9 mouse cellular contexts compared by ENCODE assay signal in the genomic region with DNA sequence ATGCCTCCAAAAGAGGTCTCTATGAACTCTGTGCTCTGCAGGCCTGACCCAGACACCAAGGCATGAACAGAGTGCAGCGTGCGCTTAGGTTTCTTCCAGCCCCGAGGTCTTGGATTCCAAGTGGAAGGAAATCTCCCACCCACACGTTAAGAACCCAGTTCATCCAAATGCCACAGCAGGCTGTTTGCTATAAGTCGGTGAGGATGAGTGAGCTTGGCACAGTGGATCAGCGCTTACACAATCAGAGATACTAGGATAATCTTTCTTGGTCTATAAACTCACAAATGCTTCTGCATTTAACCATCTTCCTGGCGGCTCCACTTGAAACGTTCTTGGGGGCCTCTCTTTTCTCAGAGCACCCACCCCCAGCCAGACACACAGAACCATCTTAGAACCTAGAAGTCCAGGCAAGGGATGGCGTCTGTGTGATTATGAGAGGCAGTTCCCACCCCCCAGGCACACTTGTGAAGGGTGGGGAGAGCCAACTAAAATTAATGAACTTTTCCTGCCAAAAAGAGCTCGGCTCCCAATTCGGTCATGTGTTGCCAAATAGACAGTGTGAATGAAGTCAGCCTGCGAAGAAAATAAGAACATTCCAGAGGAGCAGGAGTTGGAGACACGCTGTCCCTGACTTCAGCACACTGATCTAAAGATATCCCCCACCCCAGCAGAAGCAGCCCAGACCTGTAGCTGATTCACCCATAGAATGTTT.
A peak's percentile ranks its signal among the peaks of the same experiment; 100 is the strongest.
DNase-seq lines count a peak whose midpoint lies in the region; ATAC-seq lines count a peak whose summit lies in the region.
"Had no signal": no experiment of that assay in that cellular context is flagged by ENCODE, and none has a peak within 500 bp of the region (broad histone marks: within the 10 kb centered on the region; RNA-seq: fewer than 3 reads in every experiment).

No protein-coding gene starts in this region.

- peak; percentile 69 for DNase-seq in layer of hippocampus, adult 11-12 months (ENCODE audit: low spot score)
- DNase-seq in layer of hippocampus, postnatal 25 days (ENCODE audit: extremely low spot score in 1 of 2, low spot score in 1 of 2): no peak
- DNase-seq in brain, embryonic 18.5 days (ENCODE audit: low read depth, low spot score): peak; percentile 70
- DNase-seq in frontal cortex, postnatal 36 days (ENCODE audit: low spot score in 2 of 2): peak; percentile 64 to 68
- peak; percentile 51 for DNase-seq in lung, postnatal 25 days (ENCODE audit: low spot score)
- DNase-seq in thymus, postnatal 4 days: no peak

- H3K27ac ChIP-seq in liver, embryonic 12.5 days: no peak overlapping the region
- H3K27ac ChIP-seq: limb, embryonic 13.5 days had no signal

- ATAC-seq in liver, embryonic 12.5 days: no peak

- H3K36me3 ChIP-seq in liver, embryonic 12.5 days: no peaks in the 10 kb centered on the region
- H3K36me3 ChIP-seq: limb, embryonic 13.5 days had no signal

- no peaks in the 10 kb centered on the region for H3K27me3 ChIP-seq in liver, embryonic 12.5 days (replicated peaks)
- H3K27me3 ChIP-seq: limb, embryonic 13.5 days had no signal

- H3K9me3 ChIP-seq in liver, embryonic 12.5 days (replicated peaks): no peaks in the 10 kb centered on the region
- H3K9me3 ChIP-seq: limb, embryonic 13.5 days had no signal

- 71% methylated on average over 13 of the region's 13 CpGs for WGBS in liver, embryonic 12.5 days (ENCODE audit: insufficient replicate concordance)

- peaks cover 22% of the 10 kb centered on the region for H3K4me1 ChIP-seq in liver, embryonic 12.5 days

- H3K9ac ChIP-seq in liver, embryonic 12.5 days: no peak overlapping the region
- H3K9ac ChIP-seq: limb, embryonic 13.5 days had no signal

- no peak overlapping the region for H3K4me2 ChIP-seq in liver, embryonic 12.5 days
- H3K4me2 ChIP-seq: limb, embryonic 13.5 days had no signal

- H3K4me3 ChIP-seq in liver, embryonic 12.5 days: no peak overlapping the region
- H3K4me3 ChIP-seq: limb, embryonic 13.5 days; myocyte had no signal

Comparison
In these comparisons a context has a peak if more than half of its experiments do, and no peak if none do; other contexts are left out.
1. DNase-seq: peak in layer of hippocampus, adult 11-12 months (single experiment), brain, embryonic 18.5 days (single experiment), frontal cortex, postnatal 36 days (2 of 2) and lung, postnatal 25 days (single experiment); none in layer of hippocampus, postnatal 25 days (0 of 2) and thymus, postnatal 4 days (single experiment).